Mouse (Mus musculus) liver, postnatal 0 days (tissue): Measurements from ENCODE around the gene Ugt1a8. TPM values are rescaled to one million over a fixed set of nuclear protein-coding genes. Genes with fewer than 3 reads are reported as not detected.
A peak's percentile ranks its signal among the peaks of the same experiment; 100 is the strongest.
"Not testable (repeated sequence)": the region's sequence is repeated elsewhere in the genome, so short reads cannot be mapped to it uniquely, and the experiment has no call there.

Experiments
- ATAC-seq: fragments of 200-750 bp; cut with Nextera tagmentation; 2 replicates; pipeline ENCODE4 v1.8.0; 2017; ENCODE audit warnings: mild to moderate bottlenecking, moderate library complexity
- DNase-seq: peaks from one replicate; pipeline ENCODE4 v3.0.0-alpha.2; 2016
- H3K27ac ChIP-seq: fragments of 300-500 bp; sonication (generic); 2 replicates; pipeline ENCODE4 v1.5.1; 2014; ENCODE audit warnings: antibody characterized with exemption, moderate library complexity, mild to moderate bottlenecking, low read depth
- H3K27me3 ChIP-seq: fragments of 300-500 bp; sonication (generic); 2 replicates; pipeline ENCODE4 v1.6.1; 2014; ENCODE audit warnings: low read length, control low read depth, mixed read lengths; ENCODE audit not compliant: insufficient read depth
- H3K36me3 ChIP-seq: fragments of 300-500 bp; sonication (generic); replicated peaks from 2 replicates; pipeline ENCODE4 v1.6.1; 2014; ENCODE audit warnings: mild to moderate bottlenecking, control low read depth, low read length, moderate library complexity, mixed read lengths; ENCODE audit not compliant: insufficient read depth
- H3K4me1 ChIP-seq: fragments of 300-500 bp; sonication (generic); 2 replicates; pipeline ENCODE4 v1.6.1; 2014; ENCODE audit warnings: antibody characterized with exemption, mild to moderate bottlenecking, control low read depth; ENCODE audit not compliant: insufficient read depth
- H3K4me2 ChIP-seq: fragments of 300-500 bp; sonication (generic); 2 replicates; pipeline ENCODE4 v1.6.1; 2014; ENCODE audit warnings: low read depth, mild to moderate bottlenecking, low read length, moderate library complexity, mixed read lengths
- H3K4me3 ChIP-seq: fragments of 300-500 bp; sonication (generic); 2 replicates; pipeline ENCODE4 v1.5.1; 2014; ENCODE audit warnings: low read depth, low read length
- H3K9ac ChIP-seq: fragments of 300-500 bp; sonication (generic); replicated peaks from 2 replicates; pipeline ENCODE4 v1.6.1; 2014; ENCODE audit warnings: mild to moderate bottlenecking, moderate library complexity
- H3K9me3 ChIP-seq: fragments of 300-500 bp; sonication (generic); 2 replicates; pipeline ENCODE4 v1.6.1; 2016; ENCODE audit warnings: mild to moderate bottlenecking, control low read depth, low read length, mixed read lengths
- CTCF ChIP-seq: sonication (generic); IDR thresholded peaks from 2 replicates; pipeline ENCODE4 v1.5.1; 2016; ENCODE audit warnings: antibody characterized with exemption, low read depth
- EP300 ChIP-seq: IDR thresholded peaks from 2 replicates; pipeline ENCODE4 v1.6.1; 2016; ENCODE audit warnings: antibody characterized with exemption, low read depth, mild to moderate bottlenecking
- WGBS: fragments of 180-500 bp; shearing (Covaris S2); extraction: QIAGEN DNeasy Blood & Tissue Kit; methylation state at CpG from one replicate; pipeline ENCODE4 v1.1.7; 2014; ENCODE audit not compliant: insufficient replicate concordance; 5-methylcytosine and 5-hydroxymethylcytosine counted together
- polyA plus RNA-seq: library from polyadenylated mRNA; unstranded; fragments of >200 nt; fragmentation: Nextera tagmentation; extraction: Ambion mirVana; gene quantifications from 2 replicates; pipeline ENCODE4 v1.2.1, GENCODE M21; 2015

Gene Ugt1a8
- polyA plus RNA-seq, 1 experiment from 2014 or later, result not detected

DNA sequence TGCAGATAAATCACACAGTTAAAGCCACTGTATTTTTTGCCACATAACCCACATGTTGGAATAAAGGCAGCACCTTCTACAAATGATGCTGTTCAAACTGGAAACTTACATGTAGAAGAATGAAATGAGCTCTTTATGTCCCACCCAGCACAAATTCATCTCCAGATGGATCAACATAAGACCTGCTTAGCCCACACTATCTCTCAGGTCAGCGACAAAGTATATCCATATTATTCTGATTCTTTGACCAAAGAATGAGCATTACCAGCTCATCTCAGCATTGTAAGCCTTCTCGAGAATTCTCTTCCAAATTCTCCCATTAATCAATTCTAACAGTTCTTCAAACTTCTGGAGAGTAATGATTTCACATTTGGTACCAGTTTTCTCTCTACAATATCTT is 134.6 kb downstream of the Ugt1a8 start:
- Histone ChIP-seq H3K4me2 (no peak overlapping the region), H3K27ac (no peak overlapping the region), H3K27me3 (no peaks in the 10 kb centered on the region), H3K9ac (no peak overlapping the region), H3K4me3 (no peak overlapping the region), H3K4me1 (no peaks in the 10 kb centered on the region), H3K36me3 (no peaks in the 10 kb centered on the region), H3K9me3 (peaks cover 12% of the 10 kb centered on the region)
- ATAC-seq, result no peak
- TF ChIP-seq EP300 (no peak), CTCF (no peak)
- DNase-seq, result no peak
- WGBS, result 40% methylated on average over 2 of the region's 2 CpGs

DNA sequence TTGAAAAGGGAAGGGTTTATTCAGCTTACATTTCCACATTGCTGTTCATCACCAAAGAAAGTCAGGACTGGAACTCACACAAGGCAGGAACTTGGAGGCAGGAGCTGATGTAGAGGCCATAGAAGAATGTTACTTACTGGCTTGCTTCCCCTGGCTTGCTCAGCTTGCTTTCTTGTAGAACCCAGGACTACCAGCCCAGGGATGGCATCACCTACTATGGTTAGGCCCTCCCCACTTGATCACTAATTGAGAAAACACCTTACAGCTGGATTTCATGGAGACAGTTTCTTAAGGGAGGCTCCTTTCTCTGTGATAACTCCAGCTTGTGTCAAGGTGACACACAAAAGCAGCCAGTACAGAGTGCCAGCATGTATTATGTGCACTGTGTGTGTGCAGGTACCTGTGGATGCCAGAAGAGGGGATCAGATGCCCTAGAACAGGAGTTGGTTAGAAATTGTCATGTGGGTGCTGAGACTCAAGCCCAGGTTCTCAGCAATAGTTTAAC is 135.4 kb downstream of the Ugt1a8 start:
- ATAC-seq, H3K27me3 ChIP-seq, H3K4me1 ChIP-seq, H3K36me3 ChIP-seq, H3K27ac ChIP-seq, H3K4me3 ChIP-seq, H3K9me3 ChIP-seq, DNase-seq, H3K4me2 ChIP-seq, H3K9ac ChIP-seq: not testable (repeated sequence)

DNA sequence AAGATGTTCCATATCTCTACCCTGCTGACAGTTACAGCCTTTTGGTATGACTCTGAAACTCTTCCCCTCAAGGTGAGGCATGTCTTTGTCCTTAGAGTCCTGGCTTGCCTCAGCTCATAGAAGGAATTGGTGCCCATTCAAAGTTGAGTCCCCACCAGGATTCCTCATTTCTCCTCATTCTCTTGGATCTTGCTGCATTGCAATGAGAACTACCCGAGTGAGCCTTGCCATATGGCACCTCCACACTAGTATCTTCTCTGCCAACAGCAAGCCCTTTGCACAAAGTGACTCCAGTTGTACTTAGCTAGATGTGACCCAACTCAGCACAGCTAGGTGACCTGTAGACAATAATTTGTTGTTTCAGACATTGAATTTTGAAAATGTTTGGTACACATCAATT is 136.0 kb downstream of the Ugt1a8 start:
- 38% methylated on average over 1 of the region's 1 CpGs for WGBS
- no peak overlapping the region for H3K4me2 ChIP-seq
- peak; percentile 32 for DNase-seq

DNA sequence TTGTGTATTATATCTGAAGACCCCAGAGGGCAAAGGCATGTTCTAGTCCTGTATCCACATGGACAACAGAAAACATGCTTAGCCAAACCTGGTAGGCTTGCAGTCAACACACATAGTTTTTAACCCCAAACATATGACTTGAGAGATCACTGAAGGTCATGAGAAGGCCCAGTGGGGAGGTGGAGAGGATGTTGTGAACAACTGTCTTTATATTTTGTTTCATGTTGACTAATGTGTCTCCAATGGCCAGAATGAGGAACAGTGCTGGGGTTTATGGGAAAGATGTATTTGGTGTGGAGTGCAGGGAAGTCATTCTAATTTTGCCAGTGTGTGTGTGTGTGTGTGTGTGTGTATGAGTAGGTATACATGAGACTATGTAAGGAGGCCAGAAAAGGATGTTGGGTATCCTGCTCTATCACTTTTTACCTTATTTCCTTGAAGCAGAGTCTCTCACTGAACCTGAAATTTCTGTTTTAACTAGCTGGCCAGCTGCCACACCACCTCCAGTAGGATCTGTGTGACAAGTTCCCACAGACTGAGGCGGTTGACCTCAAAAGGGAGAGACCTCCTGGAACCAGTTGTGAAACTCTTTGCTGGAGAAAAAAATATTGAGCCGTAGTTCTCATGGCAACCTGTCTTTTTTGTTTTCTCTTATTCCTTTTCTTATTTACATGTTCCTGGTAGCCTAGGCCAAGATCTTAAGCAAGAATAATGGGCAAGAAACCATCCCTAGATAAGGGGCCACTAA is 136.6 kb downstream of the Ugt1a8 start:
- Histone ChIP-seq H3K27ac (no peak overlapping the region), H3K4me3 (no peak overlapping the region), H3K4me1 (no peaks in the 10 kb centered on the region), H3K9ac (no peak overlapping the region), H3K27me3 (no peaks in the 10 kb centered on the region), H3K4me2 (no peak overlapping the region), H3K9me3 (peaks cover 13% of the 10 kb centered on the region), H3K36me3 (no peaks in the 10 kb centered on the region)
- DNase-seq (peak; percentile 71), ATAC-seq (no peak)
- WGBS, result 52% methylated on average over 2 of the region's 2 CpGs
- TF ChIP-seq EP300 (no peak), CTCF (no peak)

More for the DNA sequence above, 136.0 kb downstream of the Ugt1a8 start:
- peaks cover 13% of the 10 kb centered on the region for H3K9me3 ChIP-seq
- H3K36me3 ChIP-seq, result no peaks in the 10 kb centered on the region
- H3K4me1 ChIP-seq, result no peaks in the 10 kb centered on the region
- ATAC-seq, result no peak
- no peak for TF ChIP-seq CTCF
- no peak for TF ChIP-seq EP300
- no peaks in the 10 kb centered on the region for H3K27me3 ChIP-seq
- H3K9ac ChIP-seq, result no peak overlapping the region
- H3K27ac ChIP-seq, result no peak overlapping the region
- H3K4me3 ChIP-seq, result no peak overlapping the region

DNA sequence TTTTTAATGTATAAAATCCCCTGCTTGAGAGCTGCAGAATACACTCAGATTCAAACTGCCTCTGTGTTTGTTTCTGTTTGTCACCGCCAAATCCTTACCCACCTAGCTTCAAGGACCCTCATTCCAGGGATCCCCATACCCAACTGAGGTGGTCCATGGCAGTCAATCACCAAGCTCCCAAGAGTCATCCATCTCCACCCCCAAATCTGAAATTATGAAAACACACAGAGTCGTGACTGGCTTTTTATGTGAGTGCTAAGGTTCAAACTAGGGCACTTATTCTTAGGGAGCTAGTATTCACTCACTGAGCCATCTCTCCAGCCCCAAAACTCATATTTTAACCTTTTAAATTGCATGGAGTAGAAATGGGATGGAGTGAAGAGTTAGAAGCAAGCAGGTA is 137.7 kb downstream of the Ugt1a8 start:
- H3K4me3 ChIP-seq, H3K4me1 ChIP-seq, H3K4me2 ChIP-seq, H3K27me3 ChIP-seq, H3K27ac ChIP-seq, DNase-seq, H3K36me3 ChIP-seq, ATAC-seq, H3K9ac ChIP-seq: not testable (repeated sequence)
- peaks cover 17% of the 10 kb centered on the region for H3K9me3 ChIP-seq
- WGBS, result 35% methylated on average over 2 of the region's 2 CpGs

DNA sequence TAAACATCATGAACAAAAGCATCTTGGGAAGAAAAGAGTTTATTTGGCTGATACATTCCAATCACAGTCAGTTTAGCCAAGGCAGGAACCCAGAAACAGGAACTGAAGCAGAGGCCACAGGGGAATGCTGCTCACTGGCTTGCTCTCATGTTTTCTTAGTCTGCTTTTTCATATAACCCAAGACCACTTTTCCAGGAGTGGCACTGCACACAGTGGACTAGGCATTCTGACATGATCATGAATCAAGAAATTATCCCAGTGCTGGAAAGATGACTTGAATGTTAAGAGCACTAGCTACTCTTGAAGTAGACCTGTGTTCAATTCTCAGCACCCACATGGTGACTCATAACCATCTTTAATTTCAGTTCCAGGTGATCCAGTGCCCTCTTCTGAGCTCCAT is 138.1 kb downstream of the Ugt1a8 start:
- Histone ChIP-seq H3K9ac (no peak overlapping the region), H3K36me3 (no peaks in the 10 kb centered on the region), H3K4me3 (no peak overlapping the region), H3K9me3 (peaks cover 17% of the 10 kb centered on the region), H3K27me3 (no peaks in the 10 kb centered on the region), H3K4me1 (no peaks in the 10 kb centered on the region), H3K27ac (no peak overlapping the region), H3K4me2 (no peak overlapping the region)
- TF ChIP-seq CTCF (no peak), EP300 (no peak)
- DNase-seq (no peak), ATAC-seq (no peak)

DNA sequence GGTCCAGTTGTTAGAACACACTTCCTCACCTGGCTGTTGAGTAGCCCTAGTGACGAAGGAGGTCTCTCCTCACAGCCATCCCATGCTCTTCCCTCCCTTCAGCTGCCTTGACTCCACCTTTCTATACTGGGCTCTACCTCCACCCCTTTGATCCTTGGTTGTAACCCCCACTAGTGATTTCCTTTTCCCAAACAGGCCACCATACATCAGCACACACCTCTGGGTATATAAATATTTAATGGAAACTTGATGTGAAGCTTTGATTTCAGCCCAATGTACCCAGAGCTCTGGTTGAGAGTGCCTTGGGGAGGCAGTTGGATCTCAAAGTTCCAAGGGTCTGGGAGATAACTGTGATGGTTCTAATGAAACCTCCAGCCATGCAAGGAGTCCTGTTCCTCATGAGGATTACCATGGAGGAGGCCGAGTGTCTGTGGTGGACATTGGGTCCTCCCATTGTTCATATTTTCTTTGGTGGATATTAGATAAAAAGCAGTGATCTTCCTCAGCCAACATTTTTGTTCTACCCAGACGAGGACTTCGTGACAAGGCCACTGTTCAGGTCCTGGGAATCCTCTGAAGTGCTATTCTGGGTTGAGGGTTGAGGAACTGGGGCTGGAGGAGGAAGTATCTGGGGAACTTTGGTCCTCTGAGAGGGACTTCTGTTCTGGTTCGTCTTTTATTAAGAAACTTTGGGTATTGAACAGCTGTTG is 139.2 kb downstream of the Ugt1a8 start, which contains the start of gene Mroh2a:
Mroh2a (plus strand) TSS at position 317 of the 710 bp plus-strand sequence.
- ATAC-seq, result no peak
- peak; percentile 33 for DNase-seq

More for the DNA sequence above, 139.2 kb downstream of the Ugt1a8 start, which contains the start of gene Mroh2a:
- Histone ChIP-seq H3K4me2 (no peak within 1 kb of the TSS), H3K36me3 (no peaks in the 10 kb centered on the region), H3K27me3 (no peaks in the 10 kb centered on the region), H3K9ac (no peak within 1 kb of the TSS), H3K4me3 (no peak within 1 kb of the TSS), H3K27ac (no peak within 1 kb of the TSS), H3K4me1 (no peaks in the 10 kb centered on the region), H3K9me3 (peaks cover 17% of the 10 kb centered on the region)
- 47% methylated on average over 5 of the region's 5 CpGs for WGBS
- TF ChIP-seq EP300 (no peak), CTCF (no peak)
